Mouse (Mus musculus) layer of hippocampus, postnatal 14 days (tissue): ENCODE data around the gene Acot7. TPM values are rescaled to one million over a fixed set of nuclear protein-coding genes. Genes with fewer than 3 reads are reported as not detected.
A peak's percentile ranks its signal among the peaks of the same experiment; 100 is the strongest.

Experiments used
- DNase-seq, 2 experiments: peaks; one replicate each; pipeline ENCODE4 v3.0.0; 2021 to 2022; ENCODE audit warnings: low spot score in 2 of 2, mixed read lengths in 1 of 2
- total RNA-seq, 2 experiments: library from RNA; stranded (reverse); gene quantifications; 2 replicates each; pipeline ENCODE4 v1.2.3; 2021

The Acot7 gene
- total RNA-seq, 2 experiments from 2014 or later, result 352 to 388 TPM

- DNase-seq, result no peak
Measured at GRCm38 (mm10) chr4:152271334-152271733, 93.4 kb downstream of the Acot7 start.

GRCm38 (mm10) chr4:152272006-152272405 is 94.1 kb downstream of the Acot7 start:
- no peak for DNase-seq

- peak in 1 of 2 experiments; percentile 40 for DNase-seq
Measured at GRCm38 (mm10) chr4:152272449-152273049, 94.6 kb downstream of the Acot7 start.

- DNase-seq, result no peak
Measured at GRCm38 (mm10) chr4:152273191-152273590, 95.3 kb downstream of the Acot7 start.

- no peak for DNase-seq
Measured at GRCm38 (mm10) chr4:152273621-152274236, 95.8 kb downstream of the Acot7 start, which contains the start of gene Gpr153. TSS of gene Gpr153 (plus strand) at chr4:152274232.

GRCm38 (mm10) chr4:152274681-152275131 is 96.8 kb downstream of the Acot7 start:
- no peak for DNase-seq

- no peak for DNase-seq
Measured at GRCm38 (mm10) chr4:152276389-152277347, 98.7 kb downstream of the Acot7 start.

GRCm38 (mm10) chr4:152277916-152278315 is 100.0 kb downstream of the Acot7 start:
- DNase-seq, result no peak

- no peak for DNase-seq
Measured at GRCm38 (mm10) chr4:152278986-152279385, 101.1 kb downstream of the Acot7 start.

- no peak for DNase-seq
Measured at GRCm38 (mm10) chr4:152281601-152282000, 103.7 kb downstream of the Acot7 start.

GRCm38 (mm10) chr4:152282721-152283120 is 104.8 kb downstream of the Acot7 start:
- no peak for DNase-seq

GRCm38 (mm10) chr4:152283186-152283950 is 105.4 kb downstream of the Acot7 start:
- peak; percentile 80 to 83 for DNase-seq

GRCm38 (mm10) chr4:152285505-152285904 is 107.6 kb downstream of the Acot7 start:
- peak; percentile 42 to 57 for DNase-seq

- DNase-seq, result no peak
Measured at GRCm38 (mm10) chr4:152286183-152286582, 108.2 kb downstream of the Acot7 start.

- no peak for DNase-seq
Measured at GRCm38 (mm10) chr4:152286887-152287286, 109.0 kb downstream of the Acot7 start.

- no peak for DNase-seq
Measured at GRCm38 (mm10) chr4:152287317-152288120, 109.6 kb downstream of the Acot7 start.

- DNase-seq, result no peak
Measured at GRCm38 (mm10) chr4:152288398-152288945, 110.5 kb downstream of the Acot7 start.

- DNase-seq, result no peak
Measured at GRCm38 (mm10) chr4:152290385-152290784, 112.5 kb downstream of the Acot7 start.

- DNase-seq, result no peak
Measured at GRCm38 (mm10) chr4:152290991-152291390, 113.1 kb downstream of the Acot7 start.

GRCm38 (mm10) chr4:152291562-152291961 is 113.6 kb downstream of the Acot7 start, which contains the start of gene Hes3:
TSS of gene Hes3 (minus strand) at chr4:152291662.
- DNase-seq, result no peak
